15 mouse cellular contexts compared by ENCODE assay signal in the genomic region with DNA sequence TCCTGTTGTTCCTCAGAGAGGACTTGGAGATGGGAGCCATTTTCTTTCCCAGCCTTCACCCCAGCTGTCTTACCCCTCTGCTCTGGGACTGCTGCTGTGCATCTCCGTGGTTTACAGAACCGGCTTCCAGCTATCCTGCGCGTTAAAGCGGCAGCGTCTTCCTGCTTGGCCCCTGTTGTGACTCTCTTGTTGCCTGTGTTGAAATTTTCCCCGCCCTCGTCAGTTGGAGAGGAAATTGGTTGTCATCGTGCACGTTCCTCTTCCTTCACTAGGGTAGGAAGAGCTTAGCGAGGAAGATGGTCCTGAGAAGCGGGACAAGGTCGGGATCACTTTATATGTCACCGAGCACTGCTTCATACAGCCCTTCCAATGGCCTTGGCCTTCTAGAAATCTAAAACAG.
A peak's percentile ranks its signal among the peaks of the same experiment; 100 is the strongest.
DNase-seq lines count a peak whose midpoint lies in the region; ATAC-seq and TF ChIP-seq lines count a peak whose summit lies in the region.
"Had no signal": no experiment of that assay in that cellular context is flagged by ENCODE, and none has a peak within 500 bp of the region (broad histone marks: within the 10 kb centered on the region; RNA-seq: fewer than 3 reads in every experiment).

No protein-coding gene starts in this region.

- H3K4me1 ChIP-seq in forebrain, embryonic 11.5 days (replicated peaks; ENCODE audit: control insufficient read depth, insufficient read depth, low read length): peaks cover 6% of the 10 kb centered on the region
- H3K4me1 ChIP-seq in forebrain, embryonic 16.5 days (replicated peaks; ENCODE audit: control insufficient read depth, insufficient read depth, low read length): peaks cover 12% of the 10 kb centered on the region
- H3K4me1 ChIP-seq in kidney, postnatal 0 days (replicated peaks; ENCODE audit: insufficient read depth, low read length): peaks cover 12% of the 10 kb centered on the region; the same call in 1 of the 2 replicates
- no peaks in the 10 kb centered on the region for H3K4me1 ChIP-seq in kidney, embryonic 14.5 days (ENCODE audit: control insufficient read depth, insufficient read depth, low read length)
- peaks cover 21% of the 10 kb centered on the region for H3K4me1 ChIP-seq in heart, embryonic 13.5 days
- H3K4me1 ChIP-seq in lung, postnatal 0 days (ENCODE audit: insufficient read depth, low read depth, low read length): peaks cover 2% of the 10 kb centered on the region; the same call in 1 of the 2 replicates

- H3K27me3 ChIP-seq in forebrain, embryonic 11.5 days (ENCODE audit: control insufficient read depth, insufficient read depth, low read length): no peaks in the 10 kb centered on the region
- H3K27me3 ChIP-seq in forebrain, embryonic 16.5 days (replicated peaks; ENCODE audit: control insufficient read depth, insufficient read depth, low read length): no peaks in the 10 kb centered on the region
- no peaks in the 10 kb centered on the region for H3K27me3 ChIP-seq in kidney, postnatal 0 days (ENCODE audit: insufficient read depth, low read length)
- no peaks in the 10 kb centered on the region for H3K27me3 ChIP-seq in kidney, embryonic 14.5 days (ENCODE audit: control insufficient read depth, insufficient read depth, low read length)
- no peaks in the 10 kb centered on the region for H3K27me3 ChIP-seq in heart, embryonic 13.5 days (replicated peaks)
- H3K27me3 ChIP-seq in lung, postnatal 0 days (replicated peaks; ENCODE audit: insufficient read depth, low read length): no peaks in the 10 kb centered on the region
- H3K27me3 ChIP-seq: embryonic facial prominence, embryonic 12.5 days; limb, embryonic 15.5 days; midbrain, embryonic 15.5 days had no signal

- H3K4me2 ChIP-seq in forebrain, embryonic 11.5 days (ENCODE audit: low read depth, low read length, severe bottlenecking): no peak overlapping the region
- H3K4me2 ChIP-seq in forebrain, embryonic 16.5 days (ENCODE audit: low read length): no peak overlapping the region
- no peak overlapping the region for H3K4me2 ChIP-seq in kidney, postnatal 0 days (ENCODE audit: low read length)
- H3K4me2 ChIP-seq in kidney, embryonic 14.5 days (replicated peaks; ENCODE audit: low read depth, low read length): no peak overlapping the region
- 0 out of 2 replicates have a peak overlapping the region, but pooled peaks have one; percentile 6 for H3K4me2 ChIP-seq in heart, embryonic 13.5 days
- H3K4me2 ChIP-seq in lung, postnatal 0 days (replicated peaks; ENCODE audit: low read depth, low read length): 0 out of 2 replicates have a peak overlapping the region, but pooled peaks have one; percentile 9
- H3K4me2 ChIP-seq: embryonic facial prominence, embryonic 12.5 days; limb, embryonic 15.5 days; midbrain, embryonic 15.5 days had no signal

- 89% methylated on average over 14 of the region's 14 CpGs for WGBS in forebrain, embryonic 11.5 days
- WGBS in forebrain, embryonic 16.5 days: 83% methylated on average over 14 of the region's 14 CpGs
- 74% methylated on average over 14 of the region's 14 CpGs for WGBS in kidney, postnatal 0 days
- WGBS in kidney, embryonic 14.5 days: 80% methylated on average over 14 of the region's 14 CpGs
- WGBS in heart, embryonic 13.5 days: 65% methylated on average over 14 of the region's 14 CpGs
- 61% methylated on average over 14 of the region's 14 CpGs for WGBS in lung, postnatal 0 days

- H3K27ac ChIP-seq in forebrain, embryonic 11.5 days (ENCODE audit: low read depth, low read length): no peak overlapping the region
- H3K27ac ChIP-seq in forebrain, embryonic 16.5 days (ENCODE audit: low read length): no peak overlapping the region
- H3K27ac ChIP-seq in kidney, postnatal 0 days: no peak overlapping the region
- H3K27ac ChIP-seq in kidney, embryonic 14.5 days (ENCODE audit: low read depth, low read length): no peak overlapping the region
- no peak overlapping the region for H3K27ac ChIP-seq in heart, embryonic 13.5 days (replicated peaks)
- H3K27ac ChIP-seq in lung, postnatal 0 days (ENCODE audit: low read length): no peak overlapping the region
- H3K27ac ChIP-seq: embryonic facial prominence, embryonic 12.5 days; limb, embryonic 15.5 days; midbrain, embryonic 15.5 days had no signal

- H3K36me3 ChIP-seq in forebrain, embryonic 11.5 days (ENCODE audit: control insufficient read depth, insufficient read depth, low read length): no peaks in the 10 kb centered on the region
- H3K36me3 ChIP-seq in forebrain, embryonic 16.5 days (ENCODE audit: control insufficient read depth, insufficient read depth): no peaks in the 10 kb centered on the region
- H3K36me3 ChIP-seq in kidney, postnatal 0 days (ENCODE audit: insufficient read depth, low read length): no peaks in the 10 kb centered on the region
- H3K36me3 ChIP-seq in kidney, embryonic 14.5 days (ENCODE audit: control insufficient read depth, insufficient read depth, low read length): no peaks in the 10 kb centered on the region
- no peaks in the 10 kb centered on the region for H3K36me3 ChIP-seq in heart, embryonic 13.5 days
- no peaks in the 10 kb centered on the region for H3K36me3 ChIP-seq in lung, postnatal 0 days (ENCODE audit: insufficient read depth, low read length)
- H3K36me3 ChIP-seq: embryonic facial prominence, embryonic 12.5 days; limb, embryonic 15.5 days; midbrain, embryonic 15.5 days had no signal

- H3K9ac ChIP-seq in forebrain, embryonic 11.5 days (ENCODE audit: low read length): no peak overlapping the region
- H3K9ac ChIP-seq in forebrain, embryonic 16.5 days (replicated peaks; ENCODE audit: low read depth, low read length): no peak overlapping the region
- H3K9ac ChIP-seq in kidney, postnatal 0 days (ENCODE audit: low read depth, low read length): no peak overlapping the region
- no peak overlapping the region for H3K9ac ChIP-seq in kidney, embryonic 14.5 days (ENCODE audit: low read depth, low read length)
- no peak overlapping the region for H3K9ac ChIP-seq in heart, embryonic 13.5 days
- H3K9ac ChIP-seq in lung, postnatal 0 days (replicated peaks; ENCODE audit: low read depth): no peak overlapping the region
- H3K9ac ChIP-seq: embryonic facial prominence, embryonic 12.5 days; limb, embryonic 15.5 days; midbrain, embryonic 15.5 days had no signal

- ATAC-seq in forebrain, embryonic 11.5 days (replicated peaks; ENCODE audit: low FRiP score): no peak
- no peak for ATAC-seq in forebrain, embryonic 16.5 days
- ATAC-seq in kidney, postnatal 0 days (replicated peaks; ENCODE audit: low FRiP score, low read depth): no peak
- no peak for ATAC-seq in kidney, embryonic 14.5 days (ENCODE audit: low FRiP score, low TSS enrichment)
- no peak for ATAC-seq in heart, embryonic 13.5 days (ENCODE audit: extremely low read depth, insufficient number of reproducible peaks, low FRiP score, low TSS enrichment)
- 0 out of 2 replicates have a peak, but pooled peaks have one; percentile 35 for ATAC-seq in lung, postnatal 0 days
- ATAC-seq in cerebellum, adult (ENCODE audit: insufficient number of reproducible peaks, low FRiP score, low TSS enrichment): no peak
- ATAC-seq: midbrain, embryonic 15.5 days had no signal

- peak; percentile 25 for DNase-seq in forebrain, embryonic 11.5 days (ENCODE audit: low spot score)
- peak; percentile 25 for DNase-seq in kidney, postnatal 0 days (ENCODE audit: low spot score)
- DNase-seq in lung, postnatal 0 days (ENCODE audit: low spot score): peak; percentile 16
- no peak for DNase-seq in urinary bladder, postnatal 14 days (ENCODE audit: low spot score)
- DNase-seq: cerebellum, adult 8-10 months; kidney, adult 8-10 months; right cerebral cortex, postnatal 25 days; thymus, postnatal 25 days had no signal

- no peak for TF ChIP-seq EP300 in lung, postnatal 0 days (IDR thresholded peaks at IDR 0.05)

- TF ChIP-seq CTCF in kidney, postnatal 0 days (IDR thresholded peaks at IDR 0.05; ENCODE audit: low read depth): no peak
- no peak for TF ChIP-seq CTCF in lung, postnatal 0 days (IDR thresholded peaks at IDR 0.05)

- no peaks in the 10 kb centered on the region for H3K9me3 ChIP-seq in forebrain, embryonic 11.5 days (ENCODE audit: control insufficient read depth, low read length)
- no peaks in the 10 kb centered on the region for H3K9me3 ChIP-seq in forebrain, embryonic 16.5 days (ENCODE audit: control insufficient read depth, low read length)
- no peaks in the 10 kb centered on the region for H3K9me3 ChIP-seq in kidney, postnatal 0 days (replicated peaks; ENCODE audit: low read length)
- H3K9me3 ChIP-seq in kidney, embryonic 14.5 days (ENCODE audit: control insufficient read depth, low read length): no peaks in the 10 kb centered on the region
- no peaks in the 10 kb centered on the region for H3K9me3 ChIP-seq in heart, embryonic 13.5 days
- no peaks in the 10 kb centered on the region for H3K9me3 ChIP-seq in lung, postnatal 0 days (ENCODE audit: low read length)
- H3K9me3 ChIP-seq: embryonic facial prominence, embryonic 12.5 days; limb, embryonic 15.5 days; midbrain, embryonic 15.5 days had no signal

- H3K4me3 ChIP-seq in forebrain, embryonic 11.5 days (ENCODE audit: low read depth, low read length): no peak overlapping the region
- no peak overlapping the region for H3K4me3 ChIP-seq in forebrain, embryonic 16.5 days (replicated peaks; ENCODE audit: low read length)
- H3K4me3 ChIP-seq in kidney, postnatal 0 days (replicated peaks; ENCODE audit: low read depth, low read length): no peak overlapping the region
- H3K4me3 ChIP-seq in kidney, embryonic 14.5 days (ENCODE audit: low read length): no peak overlapping the region
- H3K4me3 ChIP-seq in heart, embryonic 13.5 days: no peak overlapping the region
- H3K4me3 ChIP-seq in lung, postnatal 0 days (ENCODE audit: low read depth, low read length): no peak overlapping the region
- H3K4me3 ChIP-seq: embryonic facial prominence, embryonic 12.5 days; limb, embryonic 15.5 days; midbrain, embryonic 15.5 days had no signal

Comparison
In these comparisons a context has a peak if more than half of its experiments do, and no peak if none do; other contexts are left out.
1. H3K4me2 ChIP-seq: peak in heart, embryonic 13.5 days (single experiment) and lung, postnatal 0 days (single experiment); none in forebrain, embryonic 11.5 days (single experiment), forebrain, embryonic 16.5 days (single experiment), kidney, postnatal 0 days (single experiment) and kidney, embryonic 14.5 days (single experiment).